Mouse (Mus musculus): ENCODE data around the gene Fam124b. TPM values are rescaled to one million over a fixed set of nuclear protein-coding genes. Genes with fewer than 3 reads are reported as not detected.

Gene Fam124b
- polyA plus RNA-seq, 1 experiment from 2014 or later, result 1.5 TPM

DNA sequence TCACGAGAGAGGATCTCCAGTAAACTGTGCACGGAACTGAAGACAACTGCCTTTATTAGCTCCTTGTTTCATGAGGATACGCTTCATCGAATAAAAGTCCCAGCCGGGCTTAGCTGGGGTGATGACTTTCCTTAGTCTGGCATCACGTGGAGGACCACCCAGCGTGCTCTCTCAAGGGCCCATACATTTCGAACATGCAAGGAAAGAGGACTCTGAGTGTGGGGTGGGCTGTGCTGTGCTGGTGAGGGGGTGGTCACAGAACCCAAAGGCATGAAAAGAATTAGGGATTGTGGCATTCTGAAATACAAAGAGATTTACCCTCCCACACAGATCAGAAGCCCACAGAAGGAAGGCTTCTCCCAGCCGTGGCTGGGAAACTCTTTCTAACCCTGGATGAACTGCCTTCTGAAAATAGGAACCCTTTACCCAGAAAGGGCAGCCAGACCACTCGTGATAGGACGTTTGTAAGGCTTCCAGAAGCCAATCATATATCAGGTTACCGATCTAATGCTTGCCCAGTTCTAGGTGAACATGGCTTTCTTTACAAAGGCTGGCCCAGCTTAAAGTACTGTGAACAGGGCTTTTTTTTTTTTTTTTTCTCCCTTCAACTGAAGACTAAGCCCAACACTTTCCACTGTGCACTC is 21.9 kb upstream of the Fam124b start:
- no peak for ATAC-seq (ENCODE audit: insufficient number of reproducible peaks, insufficient read depth, low FRiP score, low read depth)
- no peaks in the 10 kb centered on the region for H3K36me3 ChIP-seq (ENCODE audit: control insufficient read depth, insufficient read depth, low read length)
- no peak overlapping the region for H3K9ac ChIP-seq (ENCODE audit: low read length)
- H3K4me3 ChIP-seq (ENCODE audit: control insufficient read depth in 1 of 2, insufficient read depth in 1 of 2, low read depth in 1 of 2, low read length in 2 of 2), result no peak overlapping the region
- H3K4me1 ChIP-seq (ENCODE audit: control insufficient read depth in 2 of 2, insufficient read depth in 2 of 2, low read length in 2 of 2), result peaks cover 0 to 2% of the 10 kb centered on the region in 2 experiments; a peak in 1 of 4 replicates
- 54% methylated on average over 12 of the region's 12 CpGs for WGBS
- H3K27ac ChIP-seq (replicated peaks in 1 of 2; ENCODE audit: control insufficient read depth in 1 of 2, insufficient read depth in 1 of 2, low read depth in 2 of 2, low read length in 2 of 2), result no peak overlapping the region
- no peaks in the 10 kb centered on the region for H3K27me3 ChIP-seq (ENCODE audit: control insufficient read depth, insufficient read depth, low read length)
- H3K9me3 ChIP-seq (ENCODE audit: control insufficient read depth, low read length), result no peaks in the 10 kb centered on the region
- no peak overlapping the region for H3K4me2 ChIP-seq (ENCODE audit: low read length)

GRCm38 (mm10) chr1:80239481-80239880 is 21.2 kb upstream of the Fam124b start:
- no peak overlapping the region for H3K4me2 ChIP-seq (ENCODE audit: low read length)
- WGBS, result 58% methylated on average over 11 of the region's 11 CpGs
- H3K9ac ChIP-seq (ENCODE audit: low read length), result no peak overlapping the region
- H3K9me3 ChIP-seq (ENCODE audit: control insufficient read depth, low read length), result no peaks in the 10 kb centered on the region
- H3K27ac ChIP-seq (replicated peaks in 1 of 2; ENCODE audit: control insufficient read depth in 1 of 2, insufficient read depth in 1 of 2, low read depth in 2 of 2, low read length in 2 of 2), result no peak overlapping the region
- H3K4me1 ChIP-seq (ENCODE audit: control insufficient read depth in 2 of 2, insufficient read depth in 2 of 2, low read length in 2 of 2), result peaks cover 0 to 2% of the 10 kb centered on the region in 2 experiments; a peak in 1 of 4 replicates
- no peaks in the 10 kb centered on the region for H3K27me3 ChIP-seq (ENCODE audit: control insufficient read depth, insufficient read depth, low read length)
- no peaks in the 10 kb centered on the region for H3K36me3 ChIP-seq (ENCODE audit: control insufficient read depth, insufficient read depth, low read length)
- no peak for ATAC-seq (ENCODE audit: insufficient number of reproducible peaks, insufficient read depth, low FRiP score, low read depth)
- H3K4me3 ChIP-seq (ENCODE audit: control insufficient read depth in 1 of 2, insufficient read depth in 1 of 2, low read depth in 1 of 2, low read length in 2 of 2), result no peak overlapping the region

DNA sequence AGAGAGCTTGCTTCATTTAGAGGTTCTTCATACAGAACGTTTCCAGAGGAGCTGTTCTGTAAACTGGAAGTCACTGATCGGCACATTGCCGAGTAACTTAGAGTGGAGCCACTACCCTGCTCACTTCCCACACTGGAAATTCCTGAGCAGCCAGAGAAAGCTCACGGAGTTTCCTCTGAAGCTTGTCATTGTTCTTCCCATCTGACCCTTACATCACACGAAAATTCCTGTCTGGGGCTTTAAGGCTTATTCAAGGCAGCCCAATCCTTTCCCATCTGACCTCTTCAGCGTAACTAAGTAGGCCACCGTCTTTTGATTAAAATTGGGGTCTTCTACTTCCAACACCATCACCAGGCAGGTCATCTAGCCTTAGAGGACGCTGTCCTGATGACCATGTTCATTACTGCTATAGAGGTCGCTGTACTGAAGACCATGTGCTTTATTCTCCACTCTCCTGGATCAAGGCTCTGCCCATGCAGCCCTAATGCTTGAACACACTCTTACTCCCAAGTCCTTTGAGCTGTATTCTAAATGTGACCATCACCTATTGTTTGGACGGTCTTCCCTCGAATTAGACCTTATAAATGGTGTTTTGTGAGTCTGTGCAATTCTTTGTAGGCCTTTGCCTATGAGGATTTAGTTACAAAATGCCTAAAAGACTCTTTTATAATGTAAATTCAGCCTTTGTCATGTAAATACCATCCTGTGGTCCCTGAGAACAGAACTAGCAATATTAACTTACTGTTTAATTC is 18.9 kb upstream of the Fam124b start:
- Histone ChIP-seq H3K27me3 (ENCODE audit: control insufficient read depth, insufficient read depth, low read length) (no peaks in the 10 kb centered on the region), H3K4me1 (ENCODE audit: control insufficient read depth in 2 of 2, insufficient read depth in 2 of 2, low read length in 2 of 2) (peaks cover 0 to 2% of the 10 kb centered on the region in 2 experiments; a peak in 1 of 4 replicates), H3K36me3 (ENCODE audit: control insufficient read depth, insufficient read depth, low read length) (no peaks in the 10 kb centered on the region), H3K9ac (ENCODE audit: low read length) (no peak overlapping the region), H3K27ac (replicated peaks in 1 of 2; ENCODE audit: control insufficient read depth in 1 of 2, insufficient read depth in 1 of 2, low read depth in 2 of 2, low read length in 2 of 2) (no peak overlapping the region; a peak in 1 of 4 replicates), H3K9me3 (ENCODE audit: control insufficient read depth, low read length) (no peaks in the 10 kb centered on the region), H3K4me2 (ENCODE audit: low read length) (no peak overlapping the region), H3K4me3 (ENCODE audit: control insufficient read depth in 1 of 2, insufficient read depth in 1 of 2, low read depth in 1 of 2, low read length in 2 of 2) (no peak overlapping the region)
- WGBS, result 55% methylated on average over 11 of the region's 11 CpGs
- ATAC-seq (ENCODE audit: insufficient number of reproducible peaks, insufficient read depth, low FRiP score, low read depth), result no peak

DNA sequence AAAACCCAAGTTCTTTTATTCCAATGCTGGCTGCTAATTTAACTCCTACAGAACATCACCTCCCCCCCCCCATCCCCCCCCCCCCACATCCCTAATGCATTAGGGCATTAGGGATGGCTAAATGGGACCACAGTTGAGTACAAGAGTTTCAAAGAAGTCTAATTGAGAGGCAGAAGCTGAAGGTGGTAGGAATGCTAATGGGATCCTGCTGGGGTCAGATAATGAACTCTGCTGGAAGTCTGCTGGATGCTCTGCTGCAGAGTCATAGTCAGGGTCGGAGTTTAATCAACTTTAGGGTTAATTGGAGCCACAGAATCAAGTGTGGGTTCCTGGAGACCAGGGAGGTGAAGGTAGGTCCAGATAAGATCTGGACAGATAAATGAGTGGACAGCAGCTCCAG is 17.9 kb upstream of the Fam124b start:
- no peak overlapping the region for H3K9ac ChIP-seq (ENCODE audit: low read length)
- no peaks in the 10 kb centered on the region for H3K36me3 ChIP-seq (ENCODE audit: control insufficient read depth, insufficient read depth, low read length)
- peaks cover 0 to 2% of the 10 kb centered on the region in 2 experiments; a peak in 1 of 4 replicates for H3K4me1 ChIP-seq (ENCODE audit: control insufficient read depth in 2 of 2, insufficient read depth in 2 of 2, low read length in 2 of 2)
- H3K27ac ChIP-seq (replicated peaks in 1 of 2; ENCODE audit: control insufficient read depth in 1 of 2, insufficient read depth in 1 of 2, low read depth in 2 of 2, low read length in 2 of 2), result no peak overlapping the region
- no peak for ATAC-seq (ENCODE audit: insufficient number of reproducible peaks, insufficient read depth, low FRiP score, low read depth)
- H3K27me3 ChIP-seq (ENCODE audit: control insufficient read depth, insufficient read depth, low read length), result no peaks in the 10 kb centered on the region
- no peaks in the 10 kb centered on the region for H3K9me3 ChIP-seq (ENCODE audit: control insufficient read depth, low read length)
- H3K4me2 ChIP-seq (ENCODE audit: low read length), result no peak overlapping the region
- no peak overlapping the region for H3K4me3 ChIP-seq (ENCODE audit: control insufficient read depth in 1 of 2, insufficient read depth in 1 of 2, low read depth in 1 of 2, low read length in 2 of 2)
- 0% methylated on average over 1 of the region's 1 CpGs for WGBS

DNA sequence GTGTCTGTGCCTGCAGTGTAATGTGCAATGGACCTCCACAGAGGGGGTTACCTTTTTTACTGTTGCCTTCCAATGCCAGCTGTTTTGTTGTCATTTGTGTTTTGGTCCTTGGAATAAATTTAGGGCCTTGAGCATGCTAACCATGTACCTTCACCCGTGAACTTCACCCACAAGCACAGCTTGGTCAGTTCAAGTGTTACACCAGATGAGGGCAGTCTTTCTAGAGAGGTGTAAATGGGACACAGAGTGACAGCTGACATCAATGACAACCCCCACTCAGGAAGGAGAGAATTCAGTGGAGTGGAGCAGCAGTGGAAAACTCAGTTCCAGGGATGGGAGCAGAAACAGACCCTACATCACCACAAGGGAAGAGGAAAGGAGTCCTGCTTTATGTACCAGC is 12.3 kb upstream of the Fam124b start:
- Histone ChIP-seq H3K27me3 (ENCODE audit: control insufficient read depth, insufficient read depth, low read length) (no peaks in the 10 kb centered on the region), H3K36me3 (ENCODE audit: control insufficient read depth, insufficient read depth, low read length) (no peaks in the 10 kb centered on the region), H3K9me3 (ENCODE audit: control insufficient read depth, low read length) (no peaks in the 10 kb centered on the region), H3K4me1 (ENCODE audit: control insufficient read depth in 2 of 2, insufficient read depth in 2 of 2, low read length in 2 of 2) (no peaks in the 10 kb centered on the region), H3K9ac (ENCODE audit: low read length) (no peak overlapping the region), H3K4me3 (ENCODE audit: control insufficient read depth in 1 of 2, insufficient read depth in 1 of 2, low read depth in 1 of 2, low read length in 2 of 2) (no peak overlapping the region), H3K4me2 (ENCODE audit: low read length) (no peak overlapping the region), H3K27ac (replicated peaks in 1 of 2; ENCODE audit: control insufficient read depth in 1 of 2, insufficient read depth in 1 of 2, low read depth in 2 of 2, low read length in 2 of 2) (no peak overlapping the region)
- no peak for ATAC-seq (ENCODE audit: insufficient number of reproducible peaks, insufficient read depth, low FRiP score, low read depth)
- 50% methylated on average over 1 of the region's 1 CpGs for WGBS

- Histone ChIP-seq H3K4me2 (ENCODE audit: low read length) (no peak overlapping the region), H3K36me3 (ENCODE audit: control insufficient read depth, insufficient read depth, low read length) (no peaks in the 10 kb centered on the region), H3K4me1 (ENCODE audit: control insufficient read depth in 2 of 2, insufficient read depth in 2 of 2, low read length in 2 of 2) (no peaks in the 10 kb centered on the region; a peak in 2 of 4 replicates), H3K27ac (replicated peaks in 1 of 2; ENCODE audit: control insufficient read depth in 1 of 2, insufficient read depth in 1 of 2, low read depth in 2 of 2, low read length in 2 of 2) (no peak overlapping the region), H3K9ac (ENCODE audit: low read length) (no peak overlapping the region), H3K9me3 (ENCODE audit: control insufficient read depth, low read length) (no peaks in the 10 kb centered on the region), H3K4me3 (ENCODE audit: control insufficient read depth in 1 of 2, insufficient read depth in 1 of 2, low read depth in 1 of 2, low read length in 2 of 2) (no peak overlapping the region), H3K27me3 (ENCODE audit: control insufficient read depth, insufficient read depth, low read length) (no peaks in the 10 kb centered on the region)
- no peak for ATAC-seq (ENCODE audit: insufficient number of reproducible peaks, insufficient read depth, low FRiP score, low read depth)
- WGBS, result 23% methylated on average over 3 of the region's 3 CpGs
Measured at GRCm38 (mm10) chr1:80224839-80225412, 6.7 kb upstream of the Fam124b start.

DNA sequence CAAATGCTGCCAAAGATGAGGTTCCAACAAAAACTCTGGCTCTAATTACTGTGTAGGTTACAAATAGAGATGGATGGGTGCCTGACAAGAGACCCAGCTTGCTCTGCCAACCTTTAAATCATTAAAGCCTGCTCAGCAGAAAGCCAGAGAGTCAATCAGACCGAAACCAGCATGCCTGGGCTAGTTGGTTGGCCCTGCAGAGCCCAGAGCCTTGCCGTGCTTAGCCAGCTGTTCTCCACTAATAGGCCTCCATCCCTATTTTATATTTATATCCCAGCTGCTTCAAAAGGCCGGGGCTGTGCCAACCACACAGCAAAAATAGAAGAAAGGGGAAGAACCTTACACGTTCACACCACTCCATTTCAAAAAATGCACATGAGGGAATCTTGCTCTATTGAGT is 2.9 kb upstream of the Fam124b start:
- Histone ChIP-seq H3K4me3 (ENCODE audit: control insufficient read depth in 1 of 2, insufficient read depth in 1 of 2, low read depth in 1 of 2, low read length in 2 of 2) (no peak overlapping the region), H3K9ac (ENCODE audit: low read length) (no peak overlapping the region), H3K4me1 (ENCODE audit: control insufficient read depth in 2 of 2, insufficient read depth in 2 of 2, low read length in 2 of 2) (peaks cover 0 to 6% of the 10 kb centered on the region in 2 experiments; a peak in 2 of 4 replicates), H3K9me3 (ENCODE audit: control insufficient read depth, low read length) (no peaks in the 10 kb centered on the region), H3K36me3 (ENCODE audit: control insufficient read depth, insufficient read depth, low read length) (no peaks in the 10 kb centered on the region), H3K27ac (replicated peaks in 1 of 2; ENCODE audit: control insufficient read depth in 1 of 2, insufficient read depth in 1 of 2, low read depth in 2 of 2, low read length in 2 of 2) (no peak overlapping the region; a peak in 1 of 4 replicates), H3K4me2 (ENCODE audit: low read length) (no peak overlapping the region), H3K27me3 (ENCODE audit: control insufficient read depth, insufficient read depth, low read length) (no peaks in the 10 kb centered on the region)
- ATAC-seq (ENCODE audit: insufficient number of reproducible peaks, insufficient read depth, low FRiP score, low read depth), result no peak
- 73% methylated on average over 4 of the region's 4 CpGs for WGBS

All from heart, embryonic 14.5 days (tissue).